Mouse (Mus musculus) liver, embryonic 11.5 days (tissue): ENCODE results near the gene Ddx42. TPM values are rescaled to one million over a fixed set of nuclear protein-coding genes. Genes with fewer than 3 reads are reported as not detected.
A peak's percentile ranks its signal among the peaks of the same experiment; 100 is the strongest.

Source experiments
- ATAC-seq: fragments of 200-750 bp; cut with Nextera tagmentation; replicated peaks from 2 replicates; pipeline ENCODE4 v1.8.0; 2017; ENCODE audit warnings: moderate number of reproducible peaks, mild to moderate bottlenecking, moderate TSS enrichment, moderate library complexity; ENCODE audit not compliant: low FRiP score
- DNase-seq: peaks from one replicate; pipeline ENCODE4 v3.0.0-alpha.2; 2017; ENCODE audit warnings: low spot score
- H3K27ac ChIP-seq: fragments of 300-500 bp; sonication (generic); 2 replicates; pipeline ENCODE4 v1.5.1; 2014; ENCODE audit warnings: mild to moderate bottlenecking, low read depth, low read length, control low read depth
- H3K27me3 ChIP-seq: fragments of 300-500 bp; sonication (generic); replicated peaks from 2 replicates; pipeline ENCODE4 v1.6.1; 2014; ENCODE audit warnings: low read length, mixed read lengths; ENCODE audit not compliant: control insufficient read depth, insufficient read depth
- H3K36me3 ChIP-seq: fragments of 300-500 bp; sonication (generic); 2 replicates; pipeline ENCODE4 v1.6.1; 2014; ENCODE audit warnings: mild to moderate bottlenecking, low read length, moderate library complexity, mixed read lengths; ENCODE audit not compliant: control insufficient read depth, insufficient read depth
- H3K4me1 ChIP-seq: fragments of 300-500 bp; sonication (generic); replicated peaks from 2 replicates; pipeline ENCODE4 v1.6.1; 2014; ENCODE audit warnings: low read length, mixed read lengths; ENCODE audit not compliant: control insufficient read depth, insufficient read depth
- H3K4me2 ChIP-seq: fragments of 300-500 bp; sonication (generic); 2 replicates; pipeline ENCODE4 v1.6.1; 2014; ENCODE audit warnings: mild to moderate bottlenecking, control low read depth, moderate library complexity
- H3K4me3 ChIP-seq: fragments of 300-500 bp; sonication (generic); 2 replicates; pipeline ENCODE4 v1.5.1; 2014; ENCODE audit warnings: low read depth, low read length, control low read depth
- H3K9ac ChIP-seq: fragments of 300-500 bp; sonication (generic); 2 replicates; pipeline ENCODE4 v1.6.1; 2014; ENCODE audit warnings: low read depth, low read length, control low read depth
- H3K9me3 ChIP-seq: fragments of 300-500 bp; sonication (generic); 2 replicates; pipeline ENCODE4 v1.6.1; 2016; ENCODE audit warnings: low read length, inconsistent platforms, mixed read lengths; ENCODE audit not compliant: control insufficient read depth
- WGBS: fragments of 180-500 bp; shearing (Covaris S2); extraction: QIAGEN DNeasy Blood & Tissue Kit; methylation state at CpG from one replicate; pipeline ENCODE4 v1.1.7; 2014; 5-methylcytosine and 5-hydroxymethylcytosine counted together
- polyA plus RNA-seq: library from polyadenylated mRNA; unstranded; fragments of >200 nt; fragmentation: Nextera tagmentation; extraction: Ambion mirVana; gene quantifications from 2 replicates; pipeline ENCODE4 v1.2.1, GENCODE M21; 2014

Ddx42 gene
- polyA plus RNA-seq, 1 experiment from 2014 or later: 63.3 TPM

GRCm38 (mm10) chr11:106255685-106256451 lies 39.1 kb downstream of the Ddx42 start, which contains the start of the genes Ftsj3 and Psmc5:
Ftsj3 (minus strand) TSS chr11:106256079.
Psmc5 (plus strand) TSS chr11:106256154.
- Histone ChIP-seq H3K27ac (peak within 1 kb of the TSS; percentile 77), H3K9me3 (no peaks in the 10 kb centered on the region), H3K4me3 (peak within 1 kb of the TSS; percentile 92), H3K4me1 (peaks cover 14% of the 10 kb centered on the region), H3K9ac (peak within 1 kb of the TSS; percentile 90), H3K4me2 (peak within 1 kb of the TSS; percentile 93), H3K27me3 (no peaks in the 10 kb centered on the region), H3K36me3 (peaks cover 48% of the 10 kb centered on the region)
- peak; percentile 97 for DNase-seq
- peak; percentile 95 for ATAC-seq
- under 1% methylated on average over 42 of the region's 42 CpGs for WGBS

- H3K4me1 ChIP-seq: peaks cover 14% of the 10 kb centered on the region
- peak overlapping the region; percentile 92 for H3K4me3 ChIP-seq
- no peaks in the 10 kb centered on the region for H3K27me3 ChIP-seq
- no peaks in the 10 kb centered on the region for H3K9me3 ChIP-seq
- H3K27ac ChIP-seq: no peak overlapping the region
- 54% methylated on average over 5 of the region's 5 CpGs for WGBS
- H3K9ac ChIP-seq: peak overlapping the region; percentile 90
- peaks cover 47% of the 10 kb centered on the region for H3K36me3 ChIP-seq
- DNase-seq (no peak), ATAC-seq (no peak)
- peak overlapping the region; percentile 93 for H3K4me2 ChIP-seq
These were observed 40.0 kb downstream of the Ddx42 start for GRCm38 (mm10) chr11:106256775-106257174.

- 85% methylated on average over 14 of the region's 14 CpGs for WGBS
- DNase-seq (no peak), ATAC-seq (no peak)
- Histone ChIP-seq H3K27me3 (no peaks in the 10 kb centered on the region), H3K4me2 (no peak overlapping the region), H3K36me3 (peaks cover 65% of the 10 kb centered on the region), H3K4me1 (peaks cover 8% of the 10 kb centered on the region), H3K4me3 (no peak overlapping the region), H3K9me3 (no peaks in the 10 kb centered on the region), H3K27ac (no peak overlapping the region), H3K9ac (no peak overlapping the region)
These were observed 44.2 kb downstream of the Ddx42 start for GRCm38 (mm10) chr11:106260826-106261450.

GRCm38 (mm10) chr11:106263963-106264362 lies 47.2 kb downstream of the Ddx42 start:
- no peak overlapping the region for H3K9ac ChIP-seq
- ATAC-seq (no peak), DNase-seq (no peak)
- 87% methylated on average over 9 of the region's 9 CpGs for WGBS
- no peak overlapping the region for H3K4me2 ChIP-seq
- H3K4me3 ChIP-seq: no peak overlapping the region
- no peak overlapping the region for H3K27ac ChIP-seq
- peaks cover 18% of the 10 kb centered on the region for H3K4me1 ChIP-seq
- peaks cover 72% of the 10 kb centered on the region for H3K36me3 ChIP-seq
- no peaks in the 10 kb centered on the region for H3K9me3 ChIP-seq
- H3K27me3 ChIP-seq: no peaks in the 10 kb centered on the region

GRCm38 (mm10) chr11:106264988-106265387 lies 48.3 kb downstream of the Ddx42 start:
- H3K4me1 ChIP-seq: peaks cover 22% of the 10 kb centered on the region
- DNase-seq (no peak), ATAC-seq (no peak)
- H3K9me3 ChIP-seq: no peaks in the 10 kb centered on the region
- H3K9ac ChIP-seq: no peak overlapping the region
- peaks cover 68% of the 10 kb centered on the region for H3K36me3 ChIP-seq
- no peak overlapping the region for H3K4me2 ChIP-seq
- no peaks in the 10 kb centered on the region for H3K27me3 ChIP-seq
- WGBS: 91% methylated on average over 15 of the region's 15 CpGs
- H3K27ac ChIP-seq: no peak overlapping the region
- no peak overlapping the region for H3K4me3 ChIP-seq

GRCm38 (mm10) chr11:106265570-106265969 lies 48.8 kb downstream of the Ddx42 start:
- peaks cover 68% of the 10 kb centered on the region for H3K36me3 ChIP-seq
- no peak overlapping the region for H3K4me2 ChIP-seq
- H3K9ac ChIP-seq: no peak overlapping the region
- no peak for DNase-seq
- H3K4me1 ChIP-seq: peaks cover 26% of the 10 kb centered on the region
- H3K27ac ChIP-seq: no peak overlapping the region
- no peaks in the 10 kb centered on the region for H3K9me3 ChIP-seq
- WGBS: 87% methylated on average over 4 of the region's 4 CpGs
- H3K4me3 ChIP-seq: no peak overlapping the region
- no peak for ATAC-seq
- H3K27me3 ChIP-seq: no peaks in the 10 kb centered on the region

GRCm38 (mm10) chr11:106266431-106266830 lies 49.7 kb downstream of the Ddx42 start:
- no peaks in the 10 kb centered on the region for H3K9me3 ChIP-seq
- no peak overlapping the region for H3K9ac ChIP-seq
- H3K27ac ChIP-seq: no peak overlapping the region
- no peak overlapping the region for H3K4me3 ChIP-seq
- 89% methylated on average over 10 of the region's 10 CpGs for WGBS
- no peak overlapping the region for H3K4me2 ChIP-seq
- H3K4me1 ChIP-seq: peaks cover 31% of the 10 kb centered on the region
- H3K27me3 ChIP-seq: no peaks in the 10 kb centered on the region
- peaks cover 61% of the 10 kb centered on the region for H3K36me3 ChIP-seq
- no peak for ATAC-seq
- no peak for DNase-seq

GRCm38 (mm10) chr11:106267311-106267852 lies 50.7 kb downstream of the Ddx42 start:
- peaks cover 51% of the 10 kb centered on the region for H3K36me3 ChIP-seq
- no peak for ATAC-seq

More at GRCm38 (mm10) chr11:106267311-106267852, 50.7 kb downstream of the Ddx42 start:
- peaks cover 35% of the 10 kb centered on the region for H3K4me1 ChIP-seq
- no peak overlapping the region for H3K9ac ChIP-seq
- no peak overlapping the region for H3K4me3 ChIP-seq
- H3K9me3 ChIP-seq: no peaks in the 10 kb centered on the region
- H3K27ac ChIP-seq: 0 out of 2 replicates have a peak overlapping the region, but pooled peaks have one; percentile 15
- no peak for DNase-seq
- H3K27me3 ChIP-seq: no peaks in the 10 kb centered on the region
- peak overlapping the region; percentile 29; the same call in 1 of the 2 replicates for H3K4me2 ChIP-seq
- WGBS: 72% methylated on average over 15 of the region's 15 CpGs
